ENCODE assay signal across 18 mouse cellular contexts in genomic region chr17:88570784-88571183, GRCm38 (mm10). TPM values are rescaled to one million over a fixed set of nuclear protein-coding genes. Genes with fewer than 3 reads are reported as not detected.
"Had no signal": no experiment of that assay in that cellular context is flagged by ENCODE, and none has a peak within 500 bp of the region (broad histone marks: within the 10 kb centered on the region; RNA-seq: fewer than 3 reads in every experiment).

No protein-coding gene starts in this region.

- H3K9ac ChIP-seq: limb, embryonic 12.5 days; liver, embryonic 13.5 days; liver, postnatal 0 days; lung, embryonic 15.5 days; midbrain, embryonic 12.5 days; stomach, embryonic 15.5 days had no signal

- H3K9me3 ChIP-seq: liver, embryonic 13.5 days; lung, embryonic 15.5 days; midbrain, embryonic 12.5 days; stomach, embryonic 15.5 days had no signal

- H3K4me2 ChIP-seq: limb, embryonic 12.5 days; liver, embryonic 13.5 days; lung, embryonic 15.5 days; midbrain, embryonic 12.5 days; stomach, embryonic 15.5 days had no signal

- ATAC-seq: liver, postnatal 0 days had no signal

- H3K27me3 ChIP-seq: limb, embryonic 12.5 days; liver, embryonic 13.5 days; lung, embryonic 15.5 days; megakaryocyte, embryonic 14.5 days; midbrain, embryonic 12.5 days; stomach, embryonic 15.5 days had no signal

- DNase-seq: kidney, adult 9 months; kidney, postnatal 10 days; kidney, postnatal 4 days; liver; liver, embryonic 13.5 days; liver, postnatal 0 days; lung, postnatal 14 days; right cerebral cortex, postnatal 14 days; thymus, adult 2 months; thymus, postnatal 36 days had no signal

- H3K4me3 ChIP-seq: layer of hippocampus, adult 2 months; limb, embryonic 12.5 days; liver, embryonic 13.5 days; lung, embryonic 15.5 days; megakaryocyte, embryonic 14.5 days; midbrain, embryonic 12.5 days; stomach, embryonic 15.5 days had no signal

- H3K27ac ChIP-seq: layer of hippocampus, adult 2 months; limb, embryonic 12.5 days; liver, embryonic 13.5 days; lung, embryonic 15.5 days; macrophage; midbrain, embryonic 12.5 days; stomach, embryonic 15.5 days had no signal

- H3K4me1 ChIP-seq: limb, embryonic 12.5 days; liver, embryonic 13.5 days; lung, embryonic 15.5 days; megakaryocyte, embryonic 14.5 days; stomach, embryonic 15.5 days had no signal

RNA-seq across cellular contexts. Expression of gene Ston1, which starts 26.7 kb away (rescaled TPM):
- total RNA-seq: monocyte, adult 5-6 weeks had no signal
